Mouse (Mus musculus): ENCODE measurements around the gene Dlg2.

DNA sequence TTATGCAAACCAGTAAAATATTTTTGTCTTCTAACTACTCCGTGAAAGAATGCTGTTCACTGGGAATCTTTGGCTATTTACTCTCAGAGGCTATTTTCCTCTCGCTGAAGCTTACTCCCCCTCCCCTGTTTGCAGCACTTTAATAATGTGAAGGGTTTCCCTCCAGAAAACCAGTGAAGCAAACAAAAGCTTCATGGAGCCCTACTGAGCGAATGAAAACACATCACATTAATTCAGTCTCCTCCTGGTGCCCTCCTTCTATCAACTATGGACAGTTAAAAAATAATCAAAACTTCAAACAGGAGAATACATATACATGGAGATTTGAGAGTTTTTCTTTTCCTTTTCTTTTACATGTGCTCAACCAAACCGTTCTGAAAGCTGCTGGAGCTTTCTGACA lies 1330.2 kb downstream of the Dlg2 start:
- TF ChIP-seq CTCF (IDR thresholded peaks at IDR 0.05; ENCODE audit: borderline replicate concordance, insufficient read depth, low read depth, low read length): no peak
- no peak for TF ChIP-seq POLR2A (IDR thresholded peaks at IDR 0.05; ENCODE audit: borderline replicate concordance, insufficient read depth, low read length)
